Mouse (Mus musculus) cerebellum, adult 2 months (tissue): ENCODE results near the gene 0610012G03Rik.

Experiments used
- CTCF ChIP-seq: fragments of 200-500 bp; IDR thresholded peaks from 2 replicates; pipeline ENCODE4 v1.5.1; 2011; ENCODE audit warnings: low read depth, mild to moderate bottlenecking, control low read depth, low read length, moderate library complexity, borderline replicate concordance; ENCODE audit not compliant: insufficient read depth
- POLR2A ChIP-seq: fragments of 200-500 bp; IDR thresholded peaks from 2 replicates; pipeline ENCODE4 v1.6.1; 2011; ENCODE audit warnings: low read length, control low read depth, borderline replicate concordance; ENCODE audit not compliant: insufficient read depth

DNA sequence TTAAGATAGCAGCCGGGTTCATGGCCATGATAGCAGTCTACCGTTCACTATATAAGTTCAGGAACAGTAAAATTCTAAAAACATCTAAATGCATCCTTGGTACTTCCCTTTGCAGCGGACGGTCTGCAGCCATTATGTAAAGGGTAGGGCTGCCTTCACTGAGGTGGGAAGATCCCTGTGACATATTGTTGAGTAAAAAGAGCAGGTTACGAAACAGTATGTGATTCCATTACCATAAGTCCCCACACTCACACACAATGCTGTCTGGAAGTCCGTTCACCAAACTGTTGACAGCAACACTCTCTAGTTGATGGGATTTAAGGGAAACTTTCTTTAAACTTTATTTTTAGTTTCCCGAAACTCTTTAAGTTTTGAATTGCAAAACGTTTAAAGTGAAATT lies 45.1 kb downstream of the 0610012G03Rik start:
- TF ChIP-seq CTCF (no peak), POLR2A (no peak)
